Mouse (Mus musculus): ENCODE data around the gene Ube2c.

DNA sequence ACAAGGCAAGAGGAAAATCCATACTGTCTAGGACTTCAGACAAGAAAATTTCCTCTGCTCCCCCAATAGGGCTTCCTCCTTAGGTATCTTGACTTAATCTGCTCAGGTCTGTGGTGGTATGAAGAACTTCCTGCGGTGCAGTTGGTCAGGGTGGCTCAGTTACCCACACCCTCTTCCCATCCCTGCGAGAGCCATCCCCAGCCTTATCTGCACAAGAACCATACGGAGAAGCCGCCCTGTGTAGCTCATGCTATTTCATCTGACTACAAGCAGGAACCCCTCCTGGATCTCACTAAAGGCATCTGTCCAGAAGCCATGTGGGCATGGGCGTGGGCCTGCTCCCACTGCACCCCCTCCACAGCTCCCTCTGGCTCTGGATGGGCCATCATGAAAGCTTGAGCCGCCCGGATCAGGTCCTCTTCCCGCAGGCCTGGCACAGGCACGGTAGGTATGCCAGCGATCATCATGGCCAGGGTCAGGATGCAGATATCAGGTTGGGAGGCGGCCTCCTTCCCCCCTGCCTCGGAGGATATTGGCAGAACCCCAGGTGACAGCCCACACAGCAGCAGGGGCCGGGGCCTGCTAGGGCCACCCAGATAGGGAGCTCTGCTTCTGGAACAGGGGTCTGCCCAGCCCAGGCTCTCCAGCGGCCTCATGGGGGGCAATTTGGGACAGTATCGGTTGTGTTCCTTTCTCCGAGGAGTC lies 57.6 kb downstream of the Ube2c start:
- TF ChIP-seq POLR2A (IDR thresholded peaks at IDR 0.05; ENCODE audit: extremely low read depth, insufficient read depth, low read length) (no peak), CTCF (IDR thresholded peaks at IDR 0.05; ENCODE audit: extremely low read depth, insufficient read depth, low read length) (no peak)
